Mouse (Mus musculus): ENCODE data around the gene Pdia5. TPM values are rescaled to one million over a fixed set of nuclear protein-coding genes. Genes with fewer than 3 reads are reported as not detected.

The Pdia5 gene
- 10 to 100 TPM; 12.4 to 13.2 TPM for total RNA-seq (2021)

- peak; percentile 91 for DNase-seq
Measured at GRCm38 (mm10) chr16:35490231-35491070, at the start of gene Pdia5. Gene Pdia5, minus strand, starts transcription at chr16:35490873.

GRCm38 (mm10) chr16:35539041-35539440 lies 48.4 kb upstream of the Pdia5 start:
- no peak for DNase-seq

- no peak for DNase-seq
Measured at GRCm38 (mm10) chr16:35537651-35538050, 47.0 kb upstream of the Pdia5 start.

GRCm38 (mm10) chr16:35534630-35535029 lies 44.0 kb upstream of the Pdia5 start:
- DNase-seq = no peak

GRCm38 (mm10) chr16:35524200-35524599 lies 33.5 kb upstream of the Pdia5 start:
- no peak for DNase-seq

- no peak for DNase-seq
Measured at GRCm38 (mm10) chr16:35519245-35519644, 28.6 kb upstream of the Pdia5 start.

- peak; percentile 24 for DNase-seq
Measured at GRCm38 (mm10) chr16:35517976-35518951, 27.6 kb upstream of the Pdia5 start.

- DNase-seq = no peak
Measured at GRCm38 (mm10) chr16:35515977-35516612, 25.4 kb upstream of the Pdia5 start.

- no peak for DNase-seq
Measured at GRCm38 (mm10) chr16:35509331-35510070, 18.8 kb upstream of the Pdia5 start.

GRCm38 (mm10) chr16:35508581-35508980 lies 17.9 kb upstream of the Pdia5 start:
- no peak for DNase-seq

GRCm38 (mm10) chr16:35505786-35506185 lies 15.1 kb upstream of the Pdia5 start:
- DNase-seq = no peak

- no peak for DNase-seq
Measured at GRCm38 (mm10) chr16:35504266-35504665, 13.6 kb upstream of the Pdia5 start.

GRCm38 (mm10) chr16:35502456-35502855 lies 11.8 kb upstream of the Pdia5 start:
- no peak for DNase-seq

- DNase-seq = no peak
Measured at GRCm38 (mm10) chr16:35501106-35501760, 10.6 kb upstream of the Pdia5 start.

GRCm38 (mm10) chr16:35500342-35500741 lies 9.7 kb upstream of the Pdia5 start:
- no peak for DNase-seq

- no peak for DNase-seq
Measured at GRCm38 (mm10) chr16:35489793-35490192, 880 bp downstream of the Pdia5 start.

GRCm38 (mm10) chr16:35489066-35489718 lies 1.5 kb downstream of the Pdia5 start:
- no peak for DNase-seq

GRCm38 (mm10) chr16:35487776-35488175 lies 2.9 kb downstream of the Pdia5 start:
- no peak for DNase-seq

GRCm38 (mm10) chr16:35487056-35487455 lies 3.6 kb downstream of the Pdia5 start:
- no peak for DNase-seq

- DNase-seq = no peak
Measured at GRCm38 (mm10) chr16:35485711-35486110, 5.0 kb downstream of the Pdia5 start.

All from heart, postnatal 4 days (tissue).